Mouse (Mus musculus) spleen, adult 2 months (tissue): ENCODE data around the gene Desi1.

Experiments
- CTCF ChIP-seq: fragments of 200-500 bp; IDR thresholded peaks from 2 replicates; pipeline ENCODE4 v1.5.1; 2011; ENCODE audit warnings: mild to moderate bottlenecking, inconsistent platforms; ENCODE audit not compliant: insufficient read depth, insufficient read length, insufficient replicate concordance; ENCODE audit errors: extremely low read depth
- POLR2A ChIP-seq: fragments of 200-500 bp; IDR thresholded peaks from 2 replicates; pipeline ENCODE4 v1.6.1; 2011; ENCODE audit warnings: low read depth, low read length, inconsistent platforms

DNA sequence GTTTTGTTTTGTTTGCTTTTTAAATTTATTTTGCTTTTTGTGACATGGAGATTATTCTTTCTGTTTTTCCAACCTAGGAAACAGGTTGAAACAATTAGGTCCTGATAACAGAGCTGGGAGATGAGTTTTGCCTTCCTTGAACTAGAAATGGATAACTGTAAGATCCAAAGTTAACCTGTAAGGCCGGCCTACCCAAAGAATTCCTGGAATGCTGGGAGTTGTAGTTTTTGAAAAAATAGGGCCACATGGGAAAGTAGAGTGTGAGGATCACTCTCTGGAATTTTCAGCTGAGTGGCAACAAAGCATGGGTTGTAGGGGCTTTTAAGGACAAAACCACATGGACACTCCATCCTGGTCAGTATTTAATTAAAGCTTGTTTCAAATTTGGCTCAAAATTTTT lies 51.5 kb downstream of the Desi1 start:
- TF ChIP-seq CTCF (no peak), POLR2A (no peak)
